Mouse (Mus musculus) forebrain, postnatal 0 days (tissue): ENCODE results near the gene Olfr25. TPM values are rescaled to one million over a fixed set of nuclear protein-coding genes. Genes with fewer than 3 reads are reported as not detected.

Experiments used
- ATAC-seq: fragments of 200-750 bp; cut with Nextera tagmentation; 2 replicates; pipeline ENCODE4 v1.8.0; 2017; ENCODE audit warnings: mild to moderate bottlenecking, moderate library complexity
- DNase-seq: peaks from one replicate; pipeline ENCODE4 v3.0.0-alpha.2; 2015
- H3K27ac ChIP-seq: fragments of 300-500 bp; sonication (generic); 2 replicates; pipeline ENCODE4 v1.5.1; 2014; ENCODE audit warnings: low read depth, mild to moderate bottlenecking, antibody characterized with exemption, low read length, moderate library complexity, mixed read lengths
- H3K27me3 ChIP-seq: fragments of 300-500 bp; sonication (generic); 2 replicates; pipeline ENCODE4 v1.6.1; 2014; ENCODE audit warnings: mild to moderate bottlenecking, low read length, mixed read lengths; ENCODE audit not compliant: insufficient read depth
- H3K36me3 ChIP-seq: fragments of 300-500 bp; sonication (generic); 2 replicates; pipeline ENCODE4 v1.6.1; 2014; ENCODE audit warnings: mild to moderate bottlenecking, moderate library complexity; ENCODE audit not compliant: insufficient read depth
- H3K4me1 ChIP-seq: fragments of 300-500 bp; sonication (generic); 2 replicates; pipeline ENCODE4 v1.6.1; 2014; ENCODE audit warnings: antibody characterized with exemption; ENCODE audit not compliant: insufficient read depth
- H3K4me2 ChIP-seq: fragments of 300-500 bp; sonication (generic); 2 replicates; pipeline ENCODE4 v1.6.1; 2014; ENCODE audit warnings: low read depth, mild to moderate bottlenecking, moderate library complexity
- H3K4me3 ChIP-seq: fragments of 300-500 bp; sonication (generic); 2 replicates; pipeline ENCODE4 v1.5.1; 2014; ENCODE audit warnings: low read depth, low read length, mixed read lengths
- H3K9ac ChIP-seq: fragments of 300-500 bp; sonication (generic); 2 replicates; pipeline ENCODE4 v1.6.1; 2014; ENCODE audit warnings: mild to moderate bottlenecking
- H3K9me3 ChIP-seq: fragments of 300-500 bp; sonication (generic); 2 replicates; pipeline ENCODE4 v1.6.1; 2016; ENCODE audit warnings: low read length
- CTCF ChIP-seq: sonication (generic); IDR thresholded peaks from 2 replicates; pipeline ENCODE4 v1.5.1; 2016; ENCODE audit warnings: antibody characterized with exemption, control low read depth, low read depth
- WGBS: fragments of 180-500 bp; shearing (Covaris S2); extraction: QIAGEN DNeasy Blood & Tissue Kit; methylation state at CpG from one replicate; pipeline ENCODE4 v1.1.7; 2014; 5-methylcytosine and 5-hydroxymethylcytosine counted together
- polyA plus RNA-seq: library from polyadenylated mRNA; unstranded; fragments of >200 nt; fragmentation: Nextera tagmentation; extraction: Ambion mirVana; gene quantifications from 2 replicates; pipeline ENCODE4 v1.2.1, GENCODE M21; 2015
- total RNA-seq: library from RNA; depleted of rRNA; stranded (reverse); fragments of >200 nt; gene quantifications from 2 replicates; pipeline ENCODE4 v1.2.3, GENCODE M21; 2014; rRNA removed

Gene Olfr25
- total RNA-seq (not detected in 2 replicates), polyA plus RNA-seq (not detected in 2 replicates)

- Histone ChIP-seq H3K4me1 (no peaks in the 10 kb centered on the region), H3K4me3 (no peak within 1 kb of the TSS), H3K4me2 (no peak within 1 kb of the TSS), H3K36me3 (no peaks in the 10 kb centered on the region), H3K9me3 (no peaks in the 10 kb centered on the region), H3K27ac (no peak within 1 kb of the TSS), H3K27me3 (no peaks in the 10 kb centered on the region), H3K9ac (no peak within 1 kb of the TSS)
- ATAC-seq, result no peak
- DNase-seq, result no peak
- 58% methylated on average over 3 of the region's 3 CpGs for WGBS
- TF ChIP-seq CTCF, result no peak
These were observed at the start of gene Olfr25 for GRCm38 (mm10) chr9:38328760-38329159. Gene Olfr25, plus strand, starts transcription at chr9:38329060.

DNA sequence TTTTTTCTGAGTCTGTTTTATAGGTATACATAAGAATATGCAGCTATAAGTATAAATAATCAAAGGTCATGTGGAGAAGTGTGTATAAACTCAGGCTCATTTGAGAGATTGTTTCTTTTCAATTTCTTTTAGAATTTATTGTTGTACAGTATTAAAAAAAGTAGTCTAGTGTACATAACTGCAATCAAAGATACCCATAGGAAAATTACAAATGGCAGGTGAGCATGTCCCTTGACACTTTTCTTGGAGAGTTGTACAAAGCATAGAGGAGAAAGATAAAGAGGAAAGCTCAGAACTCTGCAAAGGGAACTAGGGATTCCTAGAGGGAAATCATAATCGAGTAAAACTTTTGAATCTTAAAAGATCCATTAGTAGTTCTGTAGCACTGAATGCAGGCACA is 38.1 kb upstream of the Olfr25 start, which contains the start of gene Olfr896-ps1:
Gene Olfr896-ps1, plus strand, starts transcription at position 301 of the 400 bp plus-strand sequence.
- no peak for TF ChIP-seq CTCF
- H3K4me3 ChIP-seq, result no peak within 1 kb of the TSS
- 96% methylated on average over 1 of the region's 1 CpGs for WGBS

DNA sequence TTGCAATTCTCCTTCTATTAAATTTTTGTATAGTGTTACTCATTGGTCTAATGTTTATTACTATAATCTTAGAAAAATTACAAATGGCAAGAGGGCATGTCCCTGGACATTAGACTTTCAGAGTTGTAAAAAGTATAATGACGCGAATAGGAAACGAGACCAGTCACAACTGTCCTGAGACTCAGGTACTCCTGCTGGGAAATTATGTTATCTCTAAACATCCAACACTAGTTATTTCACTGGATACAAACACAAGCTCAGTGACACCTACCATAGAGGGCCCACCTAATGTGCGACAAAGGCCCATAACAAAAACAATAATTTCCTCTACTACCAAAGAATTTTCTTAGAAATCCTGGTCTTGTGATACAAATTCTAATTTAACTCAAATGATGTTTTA is 19.3 kb downstream of the Olfr25 start, which contains the start of gene Olfr898:
Gene Olfr898, plus strand, starts transcription at position 301 of the 400 bp plus-strand sequence.
- Histone ChIP-seq H3K4me3 (no peak within 1 kb of the TSS), H3K4me2 (no peak within 1 kb of the TSS), H3K27me3 (no peaks in the 10 kb centered on the region), H3K9ac (no peak within 1 kb of the TSS), H3K27ac (no peak within 1 kb of the TSS), H3K4me1 (no peaks in the 10 kb centered on the region), H3K36me3 (no peaks in the 10 kb centered on the region), H3K9me3 (no peaks in the 10 kb centered on the region)
- no peak for ATAC-seq
- WGBS, result 94% methylated on average over 4 of the region's 4 CpGs
- no peak for DNase-seq
- no peak for TF ChIP-seq CTCF

More for the DNA sequence above, 38.1 kb upstream of the Olfr25 start, which contains the start of gene Olfr896-ps1:
- DNase-seq (no peak), ATAC-seq (no peak)
- Histone ChIP-seq H3K27ac (no peak within 1 kb of the TSS), H3K36me3 (no peaks in the 10 kb centered on the region), H3K9ac (no peak within 1 kb of the TSS), H3K9me3 (no peaks in the 10 kb centered on the region), H3K27me3 (no peaks in the 10 kb centered on the region), H3K4me1 (no peaks in the 10 kb centered on the region), H3K4me2 (no peak within 1 kb of the TSS)

GRCm38 (mm10) chr9:38366596-38366995 is 37.7 kb downstream of the Olfr25 start, which contains the start of gene Olfr250:
Gene Olfr250, plus strand, starts transcription at chr9:38366896.
- DNase-seq (no peak), ATAC-seq (no peak)
- Histone ChIP-seq H3K4me2 (no peak within 1 kb of the TSS), H3K9me3 (no peaks in the 10 kb centered on the region), H3K27ac (no peak within 1 kb of the TSS), H3K36me3 (no peaks in the 10 kb centered on the region), H3K27me3 (no peaks in the 10 kb centered on the region), H3K4me3 (no peak within 1 kb of the TSS), H3K9ac (no peak within 1 kb of the TSS), H3K4me1 (no peaks in the 10 kb centered on the region)
- TF ChIP-seq CTCF, result no peak
- WGBS, result 85% methylated on average over 2 of the region's 2 CpGs

- Histone ChIP-seq H3K36me3 (no peaks in the 10 kb centered on the region), H3K27me3 (no peaks in the 10 kb centered on the region), H3K9ac (no peak within 1 kb of the TSS), H3K4me1 (no peaks in the 10 kb centered on the region), H3K4me2 (no peak within 1 kb of the TSS), H3K9me3 (no peaks in the 10 kb centered on the region), H3K4me3 (no peak within 1 kb of the TSS), H3K27ac (no peak within 1 kb of the TSS)
- DNase-seq, result no peak
- ATAC-seq, result no peak
- WGBS, result 74% methylated on average over 2 of the region's 2 CpGs
- no peak for TF ChIP-seq CTCF
These were observed 47.9 kb downstream of the Olfr25 start, which contains the start of gene Olfr251 for GRCm38 (mm10) chr9:38376786-38377185. Gene Olfr251, plus strand, starts transcription at chr9:38377086.

Other genes starting within 250 kb of the Olfr25 start
- not detected in 2 replicates for gene Olfr887, start 245.0 kb upstream of the Olfr25 start, total RNA-seq
- gene Olfr887, start 245.0 kb upstream of the Olfr25 start, polyA plus RNA-seq, result not detected in 2 replicates
- not detected in 2 replicates for gene Olfr888, start 220.9 kb upstream of the Olfr25 start, total RNA-seq
- gene Olfr888, start 220.9 kb upstream of the Olfr25 start, polyA plus RNA-seq, result not detected in 2 replicates
- not detected in 2 replicates for gene Olfr889, start 213.9 kb upstream of the Olfr25 start, total RNA-seq
- 0.02 and 0.04 TPM in 2 replicates for gene Olfr889, start 213.9 kb upstream of the Olfr25 start, polyA plus RNA-seq
- gene Olfr890, start 186.5 kb upstream of the Olfr25 start, total RNA-seq, result not detected in 2 replicates
- not detected in 2 replicates for gene Olfr890, start 186.5 kb upstream of the Olfr25 start, polyA plus RNA-seq
- gene Olfr891, start 148.2 kb upstream of the Olfr25 start, total RNA-seq, result not detected in 2 replicates
- not detected in 2 replicates for gene Olfr891, start 148.2 kb upstream of the Olfr25 start, polyA plus RNA-seq
- not detected in 2 replicates for gene Olfr893, start 120.7 kb upstream of the Olfr25 start, total RNA-seq
- not detected in 2 replicates for gene Olfr893, start 120.7 kb upstream of the Olfr25 start, polyA plus RNA-seq
- gene Olfr894, start 111.0 kb upstream of the Olfr25 start, total RNA-seq, result not detected in 2 replicates
- not detected in 2 replicates for gene Olfr894, start 111.0 kb upstream of the Olfr25 start, polyA plus RNA-seq
- gene Olfr143, start 76.3 kb upstream of the Olfr25 start, total RNA-seq, result not detected in 2 replicates
- gene Olfr143, start 76.3 kb upstream of the Olfr25 start, polyA plus RNA-seq, result not detected in 2 replicates
- gene Olfr895, start 61.2 kb upstream of the Olfr25 start, total RNA-seq, result not detected in 2 replicates
- not detected in 2 replicates for gene Olfr895, start 61.2 kb upstream of the Olfr25 start, polyA plus RNA-seq
- gene Olfr896-ps1, start 38.0 kb upstream of the Olfr25 start, total RNA-seq, result not detected in 2 replicates
- gene Olfr896-ps1, start 38.0 kb upstream of the Olfr25 start, polyA plus RNA-seq, result not detected in 2 replicates
- not detected in 2 replicates for gene Olfr898, start 19.4 kb downstream of the Olfr25 start, total RNA-seq
- gene Olfr898, start 19.4 kb downstream of the Olfr25 start, polyA plus RNA-seq, result not detected in 2 replicates
- not detected in 2 replicates for gene Olfr250, start 37.8 kb downstream of the Olfr25 start, total RNA-seq
- not detected in 2 replicates for gene Olfr250, start 37.8 kb downstream of the Olfr25 start, polyA plus RNA-seq
- not detected in 2 replicates for gene Olfr251, start 48.0 kb downstream of the Olfr25 start, total RNA-seq
- not detected in 2 replicates for gene Olfr251, start 48.0 kb downstream of the Olfr25 start, polyA plus RNA-seq
- not detected in 2 replicates for gene Olfr147, start 72.6 kb downstream of the Olfr25 start, total RNA-seq
- not detected in 2 replicates for gene Olfr147, start 72.6 kb downstream of the Olfr25 start, polyA plus RNA-seq
- not detected in 2 replicates for gene Olfr901, start 100.4 kb downstream of the Olfr25 start, total RNA-seq
- not detected in 2 replicates for gene Olfr901, start 100.4 kb downstream of the Olfr25 start, polyA plus RNA-seq
- not detected in 2 replicates for gene Olfr902, start 118.6 kb downstream of the Olfr25 start, total RNA-seq
- gene Olfr902, start 118.6 kb downstream of the Olfr25 start, polyA plus RNA-seq, result not detected in 2 replicates
- not detected in 2 replicates for gene Olfr904, start 134.1 kb downstream of the Olfr25 start, total RNA-seq
- gene Olfr904, start 134.1 kb downstream of the Olfr25 start, polyA plus RNA-seq, result not detected in 2 replicates
- gene Olfr905, start 142.0 kb downstream of the Olfr25 start, total RNA-seq, result not detected in 2 replicates
- not detected in 2 replicates for gene Olfr905, start 142.0 kb downstream of the Olfr25 start, polyA plus RNA-seq
- not detected in 2 replicates for gene Olfr906, start 158.0 kb downstream of the Olfr25 start, total RNA-seq
- not detected in 2 replicates for gene Olfr906, start 158.0 kb downstream of the Olfr25 start, polyA plus RNA-seq
- not detected in 2 replicates for gene Olfr907, start 166.7 kb downstream of the Olfr25 start, total RNA-seq
- not detected in 2 replicates for gene Olfr907, start 166.7 kb downstream of the Olfr25 start, polyA plus RNA-seq
- gene Olfr911-ps1, start 192.5 kb downstream of the Olfr25 start, total RNA-seq, result not detected in 2 replicates
- not detected in 2 replicates for gene Olfr911-ps1, start 192.5 kb downstream of the Olfr25 start, polyA plus RNA-seq
- not detected in 2 replicates for gene Olfr910, start 208.8 kb downstream of the Olfr25 start, total RNA-seq
- not detected in 2 replicates for gene Olfr910, start 208.8 kb downstream of the Olfr25 start, polyA plus RNA-seq